Mouse (Mus musculus) mesoderm, embryonic 11.5 days (tissue): ENCODE data around the gene Nudt21.

Experiments
- DNase-seq: peaks from one replicate; pipeline ENCODE4 v3.0.0-alpha.2; 2012; ENCODE audit warnings: low read depth, low spot score

The Nudt21 gene

GRCm38 (mm10) chr8:94004139-94004538, 32.7 kb downstream of the Nudt21 start:
- DNase-seq, result no peak

GRCm38 (mm10) chr8:93998961-93999360, 37.9 kb downstream of the Nudt21 start:
- no peak for DNase-seq

- no peak for DNase-seq
Observed at GRCm38 (mm10) chr8:93989739-93990138, 47.1 kb downstream of the Nudt21 start.

GRCm38 (mm10) chr8:93984731-93985130, 52.1 kb downstream of the Nudt21 start:
- no peak for DNase-seq

- DNase-seq, result no peak
Observed at GRCm38 (mm10) chr8:93983827-93984226, 53.0 kb downstream of the Nudt21 start.

- DNase-seq, result no peak
Observed at GRCm38 (mm10) chr8:93981679-93982215, 55.1 kb downstream of the Nudt21 start.

- no peak for DNase-seq
Observed at GRCm38 (mm10) chr8:93980141-93980540, 56.7 kb downstream of the Nudt21 start.

- DNase-seq, result no peak
Observed at GRCm38 (mm10) chr8:93976446-93977211, 60.2 kb downstream of the Nudt21 start.

GRCm38 (mm10) chr8:93975358-93975757, 61.5 kb downstream of the Nudt21 start:
- DNase-seq, result no peak

- DNase-seq, result no peak
Observed at GRCm38 (mm10) chr8:93974602-93975186, 62.1 kb downstream of the Nudt21 start.

GRCm38 (mm10) chr8:93973831-93974375, 62.9 kb downstream of the Nudt21 start:
- DNase-seq, result no peak

- no peak for DNase-seq
Observed at GRCm38 (mm10) chr8:93972971-93973734, 63.7 kb downstream of the Nudt21 start.

- no peak for DNase-seq
Observed at GRCm38 (mm10) chr8:93972211-93972610, 64.6 kb downstream of the Nudt21 start.

GRCm38 (mm10) chr8:93971451-93971850, 65.4 kb downstream of the Nudt21 start:
- DNase-seq, result no peak

GRCm38 (mm10) chr8:93969626-93970340, 67.0 kb downstream of the Nudt21 start:
- no peak for DNase-seq

GRCm38 (mm10) chr8:93968293-93968692, 68.5 kb downstream of the Nudt21 start:
- no peak for DNase-seq
